Mouse (Mus musculus) testis, adult 2 months (tissue): ENCODE measurements around the gene Ass1. TPM values are rescaled to one million over a fixed set of nuclear protein-coding genes. Genes with fewer than 3 reads are reported as not detected.

Experiments used
- H3K27ac ChIP-seq: fragments of 200-500 bp; 2 replicates; pipeline ENCODE4 v1.5.1; 2012; ENCODE audit warnings: low read depth, low read length; ENCODE audit not compliant: control insufficient read depth, insufficient read depth
- H3K27me3 ChIP-seq: fragments of 200-500 bp; 2 replicates; pipeline ENCODE4 v1.6.1; 2012; ENCODE audit warnings: mild to moderate bottlenecking, low read length, moderate library complexity; ENCODE audit not compliant: control insufficient read depth, insufficient read depth
- H3K36me3 ChIP-seq: fragments of 200-500 bp; 2 replicates; pipeline ENCODE4 v1.6.1; 2012; ENCODE audit warnings: mild to moderate bottlenecking, low read length; ENCODE audit not compliant: control insufficient read depth, insufficient read depth
- H3K4me1 ChIP-seq: fragments of 200-500 bp; 2 replicates; pipeline ENCODE4 v1.6.1; 2012; ENCODE audit warnings: low read length; ENCODE audit not compliant: control insufficient read depth, insufficient read depth
- H3K4me3 ChIP-seq: fragments of 200-500 bp; 2 replicates; pipeline ENCODE4 v1.5.1; 2012; ENCODE audit warnings: low read depth, mild to moderate bottlenecking, low read length, moderate library complexity, mixed read lengths; ENCODE audit not compliant: control insufficient read depth
- CTCF ChIP-seq: fragments of 200-500 bp; IDR thresholded peaks from 2 replicates; pipeline ENCODE4 v1.5.1; 2012; ENCODE audit warnings: low read depth, mild to moderate bottlenecking, inconsistent platforms, low read length, moderate library complexity; ENCODE audit not compliant: control insufficient read depth, insufficient read depth, insufficient replicate concordance
- POLR2A ChIP-seq: fragments of 200-500 bp; IDR thresholded peaks from 2 replicates; pipeline ENCODE4 v1.6.1; 2012; ENCODE audit warnings: low read depth, mild to moderate bottlenecking, inconsistent platforms, low read length, moderate library complexity; ENCODE audit not compliant: control insufficient read depth
- polyA plus RNA-seq: library from polyadenylated mRNA; depleted of rRNA; stranded (reverse); fragments of >200 nt; gene quantifications from 2 replicates; pipeline ENCODE4 v1.2.3, GENCODE M21; 2012

Ass1 gene
- polyA plus RNA-seq, 1 experiment, result 34.6 TPM

DNA sequence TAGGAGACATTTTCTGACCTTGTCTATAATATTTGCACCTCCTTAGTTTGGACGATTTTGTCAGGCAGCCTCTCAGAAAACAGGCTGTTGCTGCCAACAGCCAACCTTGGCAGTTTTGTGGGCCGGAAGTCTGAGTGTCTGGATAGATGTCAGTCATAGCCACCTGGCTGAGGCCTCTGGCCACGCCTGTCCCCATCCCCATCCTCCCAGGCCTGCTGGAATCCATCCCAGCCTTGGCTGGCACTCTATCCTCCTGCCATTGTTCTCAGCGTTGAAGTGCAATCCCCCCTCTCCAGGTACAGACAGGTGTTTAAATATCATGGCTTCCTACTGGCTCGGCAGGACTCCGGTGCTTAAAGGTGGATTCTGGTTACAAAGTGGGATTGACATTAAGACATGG lies 41.3 kb downstream of the Ass1 start:
- Histone ChIP-seq H3K27ac (no peak overlapping the region), H3K27me3 (no peaks in the 10 kb centered on the region), H3K36me3 (no peaks in the 10 kb centered on the region), H3K4me1 (no peaks in the 10 kb centered on the region), H3K4me3 (no peak overlapping the region)
- no peak for TF ChIP-seq CTCF
- TF ChIP-seq POLR2A, result no peak

- TF ChIP-seq POLR2A (no peak), CTCF (no peak)
- no peaks in the 10 kb centered on the region for H3K36me3 ChIP-seq
- no peaks in the 10 kb centered on the region for H3K27me3 ChIP-seq
- no peaks in the 10 kb centered on the region for H3K4me1 ChIP-seq
- no peak overlapping the region for H3K4me3 ChIP-seq
- no peak overlapping the region for H3K27ac ChIP-seq
Observed at GRCm38 (mm10) chr2:31516557-31516956, 46.5 kb downstream of the Ass1 start.

DNA sequence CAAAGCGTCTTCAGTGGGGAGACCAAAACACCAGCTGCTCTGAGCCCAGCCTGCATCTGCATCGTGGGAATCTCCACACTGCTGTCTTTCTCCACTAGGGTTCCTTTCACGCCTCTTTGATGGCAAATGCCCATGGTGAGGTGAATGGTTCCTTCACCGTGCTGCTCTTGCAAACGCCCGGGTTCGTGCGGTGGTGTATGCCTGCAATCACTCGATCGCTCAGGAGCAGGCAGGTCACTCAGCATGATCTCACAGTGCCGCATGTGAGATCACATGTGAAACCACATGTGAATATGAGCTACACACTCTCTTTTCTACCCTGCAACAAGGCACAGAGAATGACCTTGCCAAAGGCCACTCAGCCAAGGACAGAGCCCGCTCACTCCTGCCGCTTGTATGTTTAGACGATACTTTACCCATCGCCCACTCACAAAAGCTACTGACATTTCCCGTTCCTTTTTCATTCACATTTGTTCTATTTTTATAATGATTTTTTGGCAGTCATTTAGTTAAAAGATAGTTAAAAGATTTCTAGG lies 51.9 kb downstream of the Ass1 start:
- Histone ChIP-seq H3K4me1 (no peaks in the 10 kb centered on the region), H3K27me3 (no peaks in the 10 kb centered on the region), H3K27ac (no peak overlapping the region), H3K4me3 (no peak overlapping the region), H3K36me3 (no peaks in the 10 kb centered on the region)
- TF ChIP-seq POLR2A (no peak), CTCF (no peak)

- Histone ChIP-seq H3K27me3 (no peaks in the 10 kb centered on the region), H3K4me1 (no peaks in the 10 kb centered on the region), H3K36me3 (no peaks in the 10 kb centered on the region), H3K27ac (no peak overlapping the region), H3K4me3 (no peak overlapping the region)
- TF ChIP-seq CTCF (no peak), POLR2A (no peak)
Observed at GRCm38 (mm10) chr2:31524641-31525040, 54.6 kb downstream of the Ass1 start.

DNA sequence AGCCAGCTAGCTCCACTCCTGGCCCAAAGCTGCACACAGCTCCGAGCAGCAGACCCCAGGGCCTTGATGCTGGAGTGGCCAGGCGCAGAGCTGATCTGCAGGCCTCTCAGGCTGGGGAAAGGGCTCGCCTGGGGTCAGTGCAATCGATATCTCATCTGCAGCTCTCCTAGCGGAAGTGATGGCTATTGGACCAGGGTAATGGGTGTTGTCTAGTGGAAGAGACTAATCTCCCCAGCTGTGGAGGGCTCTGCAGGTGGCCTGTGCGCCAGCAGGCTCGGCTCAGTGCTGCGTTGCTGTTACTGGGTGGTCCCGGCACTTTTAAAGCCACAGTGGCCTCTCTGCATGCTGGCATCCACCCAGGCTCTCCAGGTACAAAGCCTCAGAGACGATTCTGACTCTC lies 55.8 kb downstream of the Ass1 start:
- TF ChIP-seq CTCF, result no peak
- no peak for TF ChIP-seq POLR2A
- no peak overlapping the region for H3K27ac ChIP-seq
- no peaks in the 10 kb centered on the region for H3K27me3 ChIP-seq
- no peaks in the 10 kb centered on the region for H3K4me1 ChIP-seq
- H3K36me3 ChIP-seq, result no peaks in the 10 kb centered on the region
- H3K4me3 ChIP-seq, result no peak overlapping the region

GRCm38 (mm10) chr2:31530201-31530600 lies 60.2 kb downstream of the Ass1 start:
- TF ChIP-seq POLR2A (no peak), CTCF (no peak)
- Histone ChIP-seq H3K4me3 (no peak overlapping the region), H3K27me3 (no peaks in the 10 kb centered on the region), H3K36me3 (no peaks in the 10 kb centered on the region), H3K4me1 (no peaks in the 10 kb centered on the region), H3K27ac (no peak overlapping the region)

DNA sequence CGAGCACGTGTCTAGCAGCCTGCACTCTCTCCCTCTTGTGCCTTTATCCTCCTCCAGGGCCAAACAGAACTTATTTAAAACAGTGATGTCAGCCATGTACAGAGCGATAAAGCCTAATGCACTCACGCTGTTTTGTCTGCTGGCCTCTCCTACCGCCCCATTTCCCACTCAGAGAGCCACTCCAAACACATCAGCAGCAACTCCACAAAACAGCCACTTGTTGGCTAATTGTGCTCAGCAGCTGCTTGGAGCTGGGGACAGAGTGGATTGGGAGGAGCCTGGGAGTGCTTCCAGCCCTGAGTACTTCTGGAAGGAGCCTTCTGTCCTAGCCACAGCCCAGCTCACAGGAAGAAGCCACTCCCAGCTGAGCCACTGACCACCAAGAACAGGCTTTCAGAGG lies 67.0 kb downstream of the Ass1 start:
- Histone ChIP-seq H3K27ac (peak overlapping the region; percentile 63), H3K36me3 (no peaks in the 10 kb centered on the region), H3K4me3 (peak overlapping the region; percentile 81), H3K4me1 (peaks cover 10% of the 10 kb centered on the region), H3K27me3 (no peaks in the 10 kb centered on the region)
- TF ChIP-seq CTCF (no peak), POLR2A (no peak)

DNA sequence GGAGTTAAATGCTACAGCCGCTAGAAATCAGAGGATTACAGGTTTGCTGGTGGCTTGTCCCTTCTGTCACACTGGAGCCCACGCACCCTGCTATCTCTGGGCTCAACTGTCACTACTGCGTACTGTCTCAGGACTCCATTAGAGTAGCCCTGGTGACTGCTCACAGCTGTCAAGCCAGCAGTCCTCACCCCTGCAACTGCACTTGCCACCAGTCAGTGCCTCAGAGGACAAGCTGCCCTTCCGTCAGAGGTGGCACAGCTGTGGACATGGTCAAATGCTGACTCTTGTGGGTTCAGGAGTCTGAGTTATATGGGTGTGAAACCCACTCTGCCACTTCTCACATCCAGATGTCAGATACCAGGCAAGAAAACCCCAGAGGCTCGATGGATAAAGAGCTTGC lies 68.7 kb downstream of the Ass1 start:
- Histone ChIP-seq H3K4me3 (no peak overlapping the region), H3K27ac (no peak overlapping the region), H3K4me1 (peaks cover 10% of the 10 kb centered on the region), H3K36me3 (no peaks in the 10 kb centered on the region), H3K27me3 (no peaks in the 10 kb centered on the region)
- no peak for TF ChIP-seq POLR2A
- no peak for TF ChIP-seq CTCF

DNA sequence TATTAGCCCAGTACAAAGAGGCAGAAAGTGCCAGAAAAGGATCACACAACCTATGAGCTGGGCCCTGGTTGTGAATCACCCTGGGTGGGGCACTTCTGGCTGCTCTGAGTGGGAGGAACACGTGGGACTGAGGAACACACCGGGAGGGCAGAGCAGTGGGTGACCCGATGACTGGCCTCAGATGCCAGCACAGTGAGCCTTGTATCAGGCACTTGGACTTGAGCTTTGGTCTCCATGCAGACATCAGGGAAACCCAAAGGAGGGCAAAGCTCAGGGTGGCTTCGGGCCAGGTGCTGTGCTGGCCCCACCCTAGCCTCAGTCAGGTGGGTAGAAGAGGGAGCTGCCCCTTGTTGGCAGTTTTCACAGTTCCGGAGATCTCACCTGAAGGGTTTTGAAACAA lies 71.6 kb downstream of the Ass1 start:
- Histone ChIP-seq H3K27ac (no peak overlapping the region), H3K4me1 (peaks cover 10% of the 10 kb centered on the region)
- TF ChIP-seq POLR2A (no peak), CTCF (no peak)

More for the DNA sequence above, 71.6 kb downstream of the Ass1 start:
- no peaks in the 10 kb centered on the region for H3K36me3 ChIP-seq
- H3K27me3 ChIP-seq, result no peaks in the 10 kb centered on the region
- H3K4me3 ChIP-seq, result no peak overlapping the region
